Mouse (Mus musculus) brain, embryonic 14.5 days (tissue): ENCODE measurements around the gene Map3k3.

Experiments used
- CTCF ChIP-seq: fragments of 200-500 bp; IDR thresholded peaks from 2 replicates; pipeline ENCODE4 v1.5.1; 2012; ENCODE audit warnings: inconsistent platforms, mild to moderate bottlenecking, moderate library complexity, borderline replicate concordance; ENCODE audit not compliant: insufficient read depth, insufficient read length; ENCODE audit errors: extremely low read depth
- POLR2A ChIP-seq: fragments of 200-500 bp; IDR thresholded peaks from 2 replicates; pipeline ENCODE4 v1.6.1; 2012; ENCODE audit warnings: mild to moderate bottlenecking, inconsistent platforms, borderline replicate concordance; ENCODE audit not compliant: poor library complexity, insufficient read depth, insufficient read length, severe bottlenecking; ENCODE audit errors: extremely low read depth

DNA sequence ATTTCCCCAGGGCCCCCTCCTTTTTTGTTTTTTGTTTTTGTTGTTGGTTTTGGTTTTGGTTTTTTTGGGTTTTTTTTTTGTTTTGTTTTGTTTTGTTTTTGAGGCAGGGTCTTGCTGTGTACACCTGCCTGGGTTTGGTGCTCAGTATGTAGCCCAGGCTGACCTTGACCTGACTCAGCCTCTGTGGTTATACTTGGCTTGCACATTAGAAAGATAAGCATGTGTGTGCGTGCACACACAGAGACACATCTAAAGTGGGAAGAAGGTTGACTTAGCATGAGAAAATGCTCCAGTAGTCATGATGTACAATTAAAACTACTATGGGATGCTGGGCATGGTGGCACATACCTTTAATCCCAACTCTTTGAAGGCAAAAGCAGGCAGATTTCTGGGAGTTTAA, 23.9 kb upstream of the Map3k3 start:
- no peak for TF ChIP-seq POLR2A
- TF ChIP-seq CTCF: no peak
